Mouse (Mus musculus) common myeloid progenitor, adult 5-6 weeks (primary cell): ENCODE results near the gene Unc93a2. TPM values are rescaled to one million over a fixed set of nuclear protein-coding genes. Genes with fewer than 3 reads are reported as not detected.
"Not testable (repeated sequence)": the region's sequence is repeated elsewhere in the genome, so short reads cannot be mapped to it uniquely, and the experiment has no call there.

Experiments used
- ATAC-seq: replicated peaks from 2 replicates; pipeline ENCODE4 v1.8.0; 2016; ENCODE audit warnings: low read depth, mild to moderate bottlenecking, moderate TSS enrichment, inconsistent platforms; ENCODE audit not compliant: poor library complexity, severe bottlenecking
- total RNA-seq: library from RNA; stranded (forward); fragments of 200-1000, 187-1606 nt; gene quantifications from 2 replicates; pipeline ENCODE4 v1.2.3, GENCODE M21; 2017

Unc93a2 gene
- not detected in 2 replicates for total RNA-seq

DNA sequence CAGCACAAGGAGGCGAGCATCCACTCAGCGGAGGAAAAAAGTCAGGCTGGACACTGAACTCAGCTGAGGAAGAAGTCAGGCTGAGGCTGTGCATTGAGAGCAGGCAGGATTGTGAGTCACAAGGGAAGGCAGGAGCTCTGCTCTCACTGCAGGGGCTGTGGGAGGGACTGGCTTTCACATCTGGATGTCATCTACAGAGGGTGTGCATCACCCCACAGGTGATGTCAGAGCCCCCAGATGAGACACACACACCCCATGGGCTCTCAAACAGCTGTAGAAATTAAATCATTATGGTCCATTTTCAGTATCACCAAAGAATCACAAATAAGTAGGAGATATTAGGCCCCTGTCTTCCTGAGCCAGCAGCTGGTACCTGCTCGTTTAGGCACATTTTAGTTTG, at the start of gene Unc93a2:
Unc93a2 (minus strand) TSS at position 101 of the 400 bp plus-strand sequence.
- ATAC-seq: not testable (repeated sequence)

DNA sequence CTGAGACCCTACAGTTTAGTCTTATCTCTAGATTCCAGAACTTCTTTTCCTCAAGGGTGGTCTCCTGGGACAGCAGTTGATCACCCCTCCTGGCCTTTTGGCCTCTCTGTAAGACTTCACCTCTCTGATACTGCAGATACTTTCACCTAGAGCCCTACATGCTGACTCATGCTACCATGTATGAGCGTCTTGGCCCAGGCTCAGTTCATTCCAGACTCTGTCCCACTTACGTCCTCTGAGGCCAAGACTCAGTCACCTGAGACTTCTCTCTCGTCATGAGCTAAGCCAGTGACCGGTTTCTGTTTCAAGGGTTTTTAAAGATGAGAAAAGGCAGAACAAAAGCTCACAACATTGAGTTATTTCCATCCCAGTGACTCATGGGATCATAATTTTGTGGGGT, 48.9 kb upstream of the Unc93a2 start:
- not testable (repeated sequence) for ATAC-seq

DNA sequence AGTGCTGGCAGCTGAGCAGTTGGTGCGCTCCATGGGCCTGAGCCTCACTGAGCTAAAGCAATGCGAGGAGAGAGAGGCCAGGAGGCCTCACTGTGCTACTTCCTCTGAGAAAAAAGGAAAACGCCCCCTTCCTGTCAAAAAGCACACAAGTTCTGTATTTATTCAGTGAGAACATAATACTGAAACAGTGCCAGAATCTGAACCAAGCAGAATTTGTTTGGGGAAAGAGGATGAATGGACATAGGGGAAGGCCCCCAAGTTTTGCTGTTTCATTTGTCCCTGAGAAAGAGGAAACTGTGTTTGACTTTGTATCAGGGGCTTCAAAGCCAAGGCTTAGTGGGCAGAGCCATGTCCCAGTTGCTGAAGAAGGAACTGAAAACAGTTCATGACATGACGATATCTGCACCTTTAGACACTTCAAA, 45.0 kb upstream of the Unc93a2 start:
- peak; percentile 83 for ATAC-seq

DNA sequence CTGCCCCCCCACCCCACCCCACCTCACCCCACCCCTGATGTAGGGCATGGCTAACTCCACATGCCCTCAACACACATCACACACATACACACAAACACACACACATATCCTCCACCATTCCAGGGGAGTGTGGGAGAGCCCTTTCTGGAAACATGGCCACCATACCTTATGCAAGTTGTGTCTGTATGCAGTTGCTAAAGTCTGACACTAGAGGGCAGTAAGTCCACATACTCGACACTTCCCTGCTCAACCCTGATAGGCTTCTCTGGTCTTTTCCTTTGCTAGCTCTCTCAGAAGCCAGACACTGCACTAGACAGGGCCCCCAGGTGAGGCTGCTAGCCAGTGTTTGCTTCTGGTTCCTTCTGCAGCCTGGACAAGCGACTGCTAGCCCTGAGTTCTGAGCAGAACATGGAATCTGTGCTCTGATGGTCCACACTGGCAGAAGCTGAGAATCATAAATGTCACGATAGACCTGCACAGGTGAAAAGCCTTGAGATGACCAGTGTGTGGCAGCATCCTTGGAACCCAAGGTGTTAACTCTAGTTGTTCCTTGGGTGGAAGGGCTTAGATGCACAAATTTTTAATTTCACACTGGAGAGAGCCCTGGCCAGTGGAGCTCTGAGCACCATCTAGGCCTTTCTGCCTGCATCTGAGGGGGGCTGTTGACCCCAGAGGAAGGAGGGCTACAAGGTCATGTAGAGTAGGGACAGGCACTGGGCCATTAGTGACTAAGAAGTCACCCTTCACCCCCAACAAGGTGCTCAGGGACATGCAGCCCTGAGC, 35.1 kb upstream of the Unc93a2 start:
- ATAC-seq: peak; percentile 94

DNA sequence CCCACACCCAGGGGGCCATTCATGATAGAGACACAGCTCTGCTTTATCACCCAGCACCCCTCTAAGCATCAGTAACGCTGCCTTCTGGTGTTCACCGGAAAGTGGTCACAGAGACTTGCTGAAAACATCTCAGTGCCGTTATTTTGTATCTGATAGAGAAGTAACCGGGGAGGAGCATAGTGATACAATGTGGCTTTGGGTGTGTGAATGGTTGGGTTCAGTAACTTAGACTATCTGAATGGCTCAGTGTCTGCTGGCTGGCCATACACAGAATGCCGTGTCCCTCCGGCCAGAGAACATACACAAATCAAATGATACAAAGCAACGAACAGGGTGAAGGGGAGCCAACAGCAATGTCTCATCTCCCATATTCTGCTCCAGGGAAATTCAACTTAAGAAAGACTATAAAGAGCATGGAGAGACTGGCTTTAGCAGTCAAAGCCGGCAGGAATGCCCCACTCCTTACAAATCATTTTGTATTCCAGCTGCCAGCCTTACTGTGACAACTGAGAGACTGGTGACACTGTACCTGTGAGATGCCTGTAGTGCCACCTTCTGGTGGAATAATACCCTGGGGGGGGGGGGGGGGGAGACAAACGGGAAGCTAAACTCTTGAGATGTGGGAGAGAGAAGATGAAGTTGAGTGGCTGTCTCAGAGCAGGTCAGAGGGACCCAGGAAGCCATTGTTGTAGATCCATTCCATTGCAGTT, 29.5 kb upstream of the Unc93a2 start:
- ATAC-seq: peak; percentile 90

DNA sequence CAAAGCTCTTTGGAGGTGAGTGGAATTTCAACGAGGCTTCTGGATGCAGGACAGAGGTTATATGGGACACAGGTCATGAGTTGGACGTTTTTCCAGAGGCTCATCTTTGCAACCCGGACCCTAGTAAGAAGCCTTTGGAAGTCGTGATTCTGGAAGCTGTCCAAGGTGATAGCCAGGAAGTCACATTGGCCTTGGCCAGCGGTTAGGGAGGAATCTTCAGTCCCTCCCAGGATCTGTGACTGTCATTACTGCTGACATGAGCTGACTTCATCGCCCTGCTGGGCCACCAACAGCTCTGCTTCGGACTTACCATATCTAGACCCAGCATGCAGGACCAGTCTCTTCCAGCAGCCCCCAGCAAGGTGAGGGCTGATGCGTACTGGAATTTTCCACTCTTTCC, 28.1 kb upstream of the Unc93a2 start:
- not testable (repeated sequence) for ATAC-seq

DNA sequence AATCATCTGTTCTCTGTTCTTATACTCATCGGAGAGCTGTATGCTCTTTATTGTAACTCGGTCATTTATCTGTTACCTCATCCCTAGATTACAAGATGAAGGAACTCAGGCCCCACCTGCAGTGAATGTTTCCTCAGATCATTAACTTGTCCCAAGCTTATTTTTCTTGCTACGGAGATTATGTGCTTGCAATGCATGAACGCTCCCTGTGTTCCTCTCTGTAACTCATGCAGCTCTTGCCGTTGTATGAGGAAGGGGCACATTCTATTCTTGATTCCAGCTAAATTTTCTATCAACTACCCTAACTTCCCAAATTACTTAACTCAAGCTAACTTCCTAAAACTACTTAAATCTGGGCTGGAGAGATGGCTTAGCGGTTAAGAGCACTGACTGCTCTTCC, 14.5 kb upstream of the Unc93a2 start:
- ATAC-seq: not testable (repeated sequence)

DNA sequence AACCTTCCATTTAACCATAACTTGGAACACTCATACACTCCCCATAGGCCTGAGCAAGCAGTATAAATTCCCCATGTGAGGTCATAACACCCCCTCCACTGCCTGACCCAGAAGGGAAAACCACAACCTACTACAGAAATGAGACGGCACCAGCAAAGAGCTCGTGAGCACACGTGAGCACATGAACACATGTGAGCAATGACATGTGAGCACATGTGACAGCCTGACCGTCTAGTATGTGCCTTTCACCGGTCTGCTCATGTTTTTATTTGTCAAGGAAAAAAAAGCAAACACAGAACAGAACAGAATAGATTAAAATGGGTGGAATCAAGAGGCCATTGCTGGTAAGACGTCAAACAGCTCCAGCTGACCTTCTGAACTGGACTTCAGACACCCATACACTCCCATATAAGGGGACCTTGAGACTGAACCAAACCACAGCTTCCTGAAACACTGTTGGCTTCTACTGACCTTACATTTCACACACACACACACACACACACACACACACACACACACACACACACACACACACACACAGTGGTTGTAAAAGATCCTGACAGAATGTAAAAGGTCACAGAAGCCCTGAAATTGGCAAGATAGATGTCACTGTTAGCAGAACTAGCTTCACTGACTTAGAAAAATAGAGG, 13.1 kb upstream of the Unc93a2 start:
- ATAC-seq: peak; percentile 72

DNA sequence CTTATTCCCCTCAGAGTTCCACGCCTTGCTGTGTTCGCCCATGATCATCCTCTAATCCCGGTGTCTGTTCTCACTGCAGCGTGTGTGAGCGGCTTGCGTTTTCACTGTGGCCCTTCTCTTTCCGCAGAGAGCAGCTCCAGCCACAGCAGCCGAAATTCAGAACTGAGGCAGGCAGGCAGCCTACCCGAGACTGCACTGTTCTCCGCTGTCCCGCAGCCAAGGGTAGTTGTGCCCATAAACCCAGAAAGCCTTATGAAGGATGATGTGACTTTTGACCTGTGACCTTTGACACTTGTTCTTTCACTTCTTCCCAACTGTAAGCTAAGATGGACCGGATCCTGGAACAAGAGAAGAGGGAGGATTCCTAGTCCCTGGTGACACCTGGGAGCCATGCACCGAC, 11.8 kb upstream of the Unc93a2 start:
- not testable (repeated sequence) for ATAC-seq

DNA sequence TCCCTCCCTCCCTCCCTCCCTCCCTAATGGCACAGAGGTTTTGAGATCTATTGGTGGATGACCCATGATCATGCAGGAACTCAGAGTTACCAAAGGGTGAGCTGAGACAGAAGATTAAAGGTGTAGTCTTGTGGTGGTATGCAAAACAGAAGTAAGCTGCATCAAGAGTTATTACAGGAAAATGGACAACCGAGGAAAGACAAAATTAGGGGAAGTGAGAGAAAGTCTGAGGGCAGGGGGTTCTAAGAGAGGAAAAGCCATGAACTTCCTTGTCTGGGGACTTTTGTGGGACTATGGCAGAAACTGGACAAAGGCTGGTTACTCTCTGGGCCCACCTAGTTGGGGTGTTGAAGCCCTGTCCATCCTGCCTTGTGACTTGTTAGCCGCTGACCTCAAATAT, 11.0 kb upstream of the Unc93a2 start:
- ATAC-seq: peak; percentile 76

DNA sequence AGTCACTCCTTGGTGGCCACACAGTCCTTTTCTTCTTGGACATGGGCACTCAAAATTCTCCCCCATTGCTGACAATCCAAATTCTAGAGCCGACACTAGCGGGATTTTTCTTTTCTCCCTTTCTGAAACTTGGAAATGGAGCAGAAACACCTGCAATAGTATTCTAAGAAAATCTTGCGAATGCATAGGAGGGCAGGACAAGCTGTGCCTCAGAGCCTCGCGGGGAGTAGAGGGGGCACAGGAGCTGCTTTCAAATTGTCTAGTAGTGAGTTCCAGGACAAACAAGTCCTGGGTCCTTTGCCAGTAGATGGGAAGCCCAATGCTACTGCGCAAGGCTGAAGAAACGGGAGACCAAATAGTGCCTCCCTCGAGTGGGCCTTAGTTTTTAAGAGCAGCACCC, 10.4 kb upstream of the Unc93a2 start:
- not testable (repeated sequence) for ATAC-seq

DNA sequence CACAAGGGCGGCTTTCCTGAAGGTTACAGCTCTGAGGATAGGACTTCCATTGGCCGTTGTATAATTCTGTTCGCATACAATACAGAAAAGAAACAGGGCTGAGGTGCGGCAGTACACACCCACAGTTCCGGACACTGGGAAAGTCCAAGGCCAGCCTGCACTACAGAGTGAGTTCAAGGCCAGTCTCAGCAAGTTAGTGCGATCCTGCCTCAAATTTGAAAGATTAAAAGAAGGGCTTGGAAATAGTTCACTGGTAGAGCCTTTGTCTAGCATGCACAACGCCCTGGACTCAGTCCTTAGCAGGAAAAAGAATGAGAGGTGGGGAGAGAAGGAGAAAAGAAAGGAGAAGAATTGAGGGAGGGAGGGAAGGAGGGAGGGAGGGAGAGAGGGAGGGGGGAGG, 9.9 kb upstream of the Unc93a2 start:
- not testable (repeated sequence) for ATAC-seq

DNA sequence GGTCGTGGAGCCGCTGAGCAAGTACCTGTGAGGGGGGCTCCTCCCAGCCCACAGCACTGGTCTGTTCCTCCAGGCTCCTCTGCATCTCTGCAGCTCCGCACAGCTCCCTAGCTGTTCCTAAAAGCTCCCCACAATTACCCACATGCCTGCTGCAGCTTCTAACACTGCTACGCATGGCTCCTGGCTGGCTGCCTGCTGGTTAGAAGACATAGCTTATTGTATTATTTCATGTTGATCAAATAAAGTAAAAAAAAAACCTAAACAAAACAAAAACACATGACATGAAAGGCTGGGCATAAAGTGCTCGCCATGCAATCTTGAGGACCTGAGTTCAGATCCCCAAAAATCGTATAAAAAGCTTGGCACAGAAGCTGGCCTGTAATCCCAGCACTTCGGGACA, 4.6 kb upstream of the Unc93a2 start:
- not testable (repeated sequence) for ATAC-seq

DNA sequence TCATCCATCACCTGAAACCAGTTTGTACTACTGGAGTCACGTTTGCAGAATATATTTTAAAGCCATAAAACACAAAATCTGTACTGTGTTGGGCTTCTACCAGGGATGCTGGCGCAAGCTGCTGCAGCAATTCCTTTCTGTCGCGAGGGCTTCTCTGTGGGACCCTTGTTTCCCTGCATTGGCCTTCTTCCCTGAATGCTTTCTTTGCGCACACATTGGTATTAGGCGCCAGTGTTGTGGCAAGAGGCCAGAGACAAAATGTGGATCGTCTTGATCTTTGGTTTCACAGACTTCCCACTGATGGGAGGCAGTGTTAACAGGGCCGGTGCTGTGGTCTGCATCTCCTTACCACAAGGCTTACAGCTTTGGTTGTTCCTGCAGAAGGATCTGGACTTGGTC, 3.7 kb upstream of the Unc93a2 start:
- ATAC-seq: not testable (repeated sequence)

DNA sequence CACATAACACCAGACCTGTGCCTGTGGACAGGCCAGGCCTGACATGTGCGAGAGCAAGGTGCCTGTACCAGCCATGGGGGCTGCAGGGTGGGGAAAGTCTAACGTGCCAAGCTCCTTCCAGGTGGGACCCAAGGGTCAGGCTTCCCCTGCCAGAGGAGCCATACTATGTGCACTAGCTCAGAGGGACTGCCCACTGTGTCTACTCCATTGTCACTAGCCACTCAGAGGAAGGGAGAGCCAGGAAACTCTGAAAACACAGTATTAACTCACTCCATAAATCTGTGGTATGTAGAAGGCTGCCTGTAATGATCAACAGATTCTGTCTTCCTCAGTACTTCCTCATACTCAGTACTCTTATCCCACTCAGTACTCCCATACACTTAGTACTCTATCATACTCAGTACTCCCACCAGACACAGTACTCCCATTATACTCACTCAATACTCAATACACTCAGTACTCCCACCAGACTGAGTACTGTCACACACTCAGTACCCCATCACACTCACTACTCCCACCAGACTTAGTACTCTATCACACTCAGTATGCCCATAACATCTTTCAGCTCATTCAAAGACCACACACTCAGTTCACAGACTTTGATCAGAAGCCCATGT, 3.2 kb upstream of the Unc93a2 start:
- ATAC-seq: not testable (repeated sequence)

DNA sequence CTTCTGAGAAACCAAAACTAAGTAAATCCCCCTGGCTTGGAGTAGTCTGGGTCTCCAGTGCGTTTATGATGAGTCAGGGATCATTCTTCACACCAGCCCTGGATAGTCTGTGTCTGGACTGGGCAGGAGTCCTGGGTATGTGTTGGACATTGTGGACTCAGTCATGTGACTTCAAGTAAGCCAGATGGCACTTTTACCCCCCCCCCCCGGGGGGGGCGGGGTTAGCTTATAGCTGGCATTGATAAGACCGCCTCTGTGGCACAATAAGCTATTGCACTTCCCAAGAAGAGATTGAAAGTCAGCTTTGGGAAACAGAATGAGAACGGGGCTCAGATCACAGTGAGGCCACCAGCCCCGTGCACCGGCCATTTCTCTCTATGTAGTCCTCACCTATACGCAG, 752 bp upstream of the Unc93a2 start:
- ATAC-seq: not testable (repeated sequence)

DNA sequence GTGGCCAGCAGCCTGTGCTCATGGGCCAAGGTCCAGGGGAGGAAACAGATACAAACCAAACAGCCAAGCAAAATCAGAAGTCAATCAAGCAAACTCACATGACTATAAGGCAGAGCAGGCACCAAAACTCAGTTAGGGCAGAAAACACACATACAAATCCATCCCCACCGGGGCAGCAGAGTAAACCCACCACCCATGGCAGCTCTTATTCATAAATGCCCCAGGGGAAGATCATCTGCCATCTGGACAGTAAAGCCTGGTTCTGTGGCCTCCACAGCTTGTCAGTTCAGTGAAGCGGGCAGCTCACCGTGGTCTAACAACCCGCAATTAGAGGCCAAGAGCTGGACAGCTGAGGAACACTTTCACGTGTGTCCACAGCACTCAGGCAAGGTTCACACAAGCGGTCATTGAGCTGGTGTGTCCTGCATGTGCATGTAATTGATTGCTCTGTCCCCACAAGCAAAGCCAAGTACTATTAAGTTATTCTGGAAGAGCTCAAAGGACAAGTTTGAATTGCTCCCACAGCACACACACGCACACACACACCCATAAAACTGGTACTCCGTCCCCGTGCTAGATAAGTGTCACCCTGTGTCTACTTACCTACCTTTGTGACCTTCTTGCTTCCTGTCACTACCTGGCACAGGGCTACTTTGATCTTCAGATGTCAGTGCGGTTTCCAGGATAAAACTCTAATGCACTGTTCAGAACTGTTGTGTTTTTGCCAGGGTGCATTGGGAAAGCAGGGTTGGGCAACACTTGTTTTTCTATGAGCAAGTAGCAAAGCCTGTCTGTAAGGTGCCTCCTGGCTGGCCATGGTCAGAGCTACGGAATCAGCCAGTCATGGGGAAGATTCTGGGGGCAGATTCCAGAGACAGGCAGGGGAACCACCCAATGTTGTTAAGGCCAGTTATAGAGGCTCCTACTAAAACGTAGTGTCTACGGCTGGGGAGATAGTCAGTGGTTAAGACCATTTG, 1.8 kb downstream of the Unc93a2 start:
- ATAC-seq: not testable (repeated sequence)

DNA sequence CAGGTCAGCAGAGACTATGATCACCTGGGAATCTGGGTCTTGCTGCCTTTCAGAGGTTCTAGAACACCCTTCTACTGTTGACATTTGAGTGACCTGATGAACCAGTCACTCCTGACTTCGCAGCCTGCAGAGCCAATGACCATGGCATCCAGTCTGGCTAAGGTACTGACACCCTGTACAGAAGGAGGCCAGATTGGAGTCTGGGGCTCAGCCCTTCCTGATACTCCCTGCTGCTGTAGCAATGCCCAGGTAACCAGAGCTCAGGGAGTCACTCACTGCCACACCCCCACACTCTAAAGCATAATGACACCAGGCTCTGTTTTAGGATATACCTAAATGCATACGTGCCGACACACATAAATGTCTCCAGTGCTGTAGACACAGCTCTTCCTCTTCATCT, 2.6 kb downstream of the Unc93a2 start:
- ATAC-seq: not testable (repeated sequence)

DNA sequence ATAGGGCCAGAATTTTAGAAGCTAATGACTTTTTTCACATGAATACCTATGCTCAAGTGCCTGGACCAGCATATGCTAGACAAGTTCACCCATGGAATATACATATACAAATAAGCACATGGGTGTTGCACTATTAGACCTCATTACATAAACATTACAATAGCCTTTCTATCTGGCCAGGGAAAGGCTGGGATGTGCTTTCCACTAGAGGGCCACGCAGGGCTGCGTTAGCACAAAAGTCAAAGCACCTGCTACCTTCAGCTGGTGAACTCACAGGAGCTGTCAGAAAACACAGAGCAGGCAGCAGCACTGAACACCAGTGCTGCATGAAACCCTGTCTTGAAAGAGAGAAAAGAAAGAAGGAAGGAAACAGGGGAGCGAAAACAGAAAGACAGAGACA, 7.4 kb downstream of the Unc93a2 start:
- ATAC-seq: 0 out of 2 replicates have a peak, but pooled peaks have one; percentile 36
